Mouse (Mus musculus): ENCODE data around the gene Nrm. TPM values are rescaled to one million over a fixed set of nuclear protein-coding genes. Genes with fewer than 3 reads are reported as not detected.

Nrm gene
- polyA plus RNA-seq, 1 experiment from 2014 or later, result 47.7 TPM

DNA sequence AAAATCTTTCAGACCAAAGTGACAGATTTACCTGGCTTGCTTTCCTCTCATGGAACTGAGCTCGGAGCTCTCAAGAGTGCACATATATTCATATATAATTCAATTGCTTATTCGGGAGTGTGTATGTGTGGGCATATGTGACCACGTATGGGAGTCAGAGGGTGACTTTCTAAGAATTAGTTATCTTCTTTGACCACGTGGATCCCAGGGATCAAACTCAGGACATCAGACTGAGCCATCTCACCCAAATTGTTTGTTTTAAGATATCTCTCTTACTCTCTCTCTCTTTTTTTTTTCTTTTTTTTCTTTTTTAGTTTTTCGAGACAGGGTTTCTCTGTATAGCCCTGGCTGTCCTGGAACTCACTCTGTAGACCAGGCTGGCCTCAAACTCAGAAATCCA is 41.0 kb upstream of the Nrm start:
- WGBS, result 75% methylated on average over 5 of the region's 5 CpGs
- DNase-seq (ENCODE audit: low spot score) (no peak), ATAC-seq (ENCODE audit: low read depth) (no peak)
- Histone ChIP-seq H3K9me3 (ENCODE audit: control insufficient read depth, low read length) (no peaks in the 10 kb centered on the region), H3K4me2 (ENCODE audit: low read depth, low read length) (no peak overlapping the region), H3K27me3 (replicated peaks; ENCODE audit: control insufficient read depth, insufficient read depth, low read length) (no peaks in the 10 kb centered on the region), H3K36me3 (ENCODE audit: control insufficient read depth, insufficient read depth, low read length) (no peaks in the 10 kb centered on the region), H3K4me1 (ENCODE audit: control insufficient read depth, insufficient read depth, low read length) (peaks cover 27% of the 10 kb centered on the region), H3K4me3 (ENCODE audit: low read depth, low read length) (no peak overlapping the region), H3K27ac (replicated peaks; ENCODE audit: low read depth, low read length) (no peak overlapping the region), H3K9ac (ENCODE audit: low read depth, low read length) (no peak overlapping the region)

DNA sequence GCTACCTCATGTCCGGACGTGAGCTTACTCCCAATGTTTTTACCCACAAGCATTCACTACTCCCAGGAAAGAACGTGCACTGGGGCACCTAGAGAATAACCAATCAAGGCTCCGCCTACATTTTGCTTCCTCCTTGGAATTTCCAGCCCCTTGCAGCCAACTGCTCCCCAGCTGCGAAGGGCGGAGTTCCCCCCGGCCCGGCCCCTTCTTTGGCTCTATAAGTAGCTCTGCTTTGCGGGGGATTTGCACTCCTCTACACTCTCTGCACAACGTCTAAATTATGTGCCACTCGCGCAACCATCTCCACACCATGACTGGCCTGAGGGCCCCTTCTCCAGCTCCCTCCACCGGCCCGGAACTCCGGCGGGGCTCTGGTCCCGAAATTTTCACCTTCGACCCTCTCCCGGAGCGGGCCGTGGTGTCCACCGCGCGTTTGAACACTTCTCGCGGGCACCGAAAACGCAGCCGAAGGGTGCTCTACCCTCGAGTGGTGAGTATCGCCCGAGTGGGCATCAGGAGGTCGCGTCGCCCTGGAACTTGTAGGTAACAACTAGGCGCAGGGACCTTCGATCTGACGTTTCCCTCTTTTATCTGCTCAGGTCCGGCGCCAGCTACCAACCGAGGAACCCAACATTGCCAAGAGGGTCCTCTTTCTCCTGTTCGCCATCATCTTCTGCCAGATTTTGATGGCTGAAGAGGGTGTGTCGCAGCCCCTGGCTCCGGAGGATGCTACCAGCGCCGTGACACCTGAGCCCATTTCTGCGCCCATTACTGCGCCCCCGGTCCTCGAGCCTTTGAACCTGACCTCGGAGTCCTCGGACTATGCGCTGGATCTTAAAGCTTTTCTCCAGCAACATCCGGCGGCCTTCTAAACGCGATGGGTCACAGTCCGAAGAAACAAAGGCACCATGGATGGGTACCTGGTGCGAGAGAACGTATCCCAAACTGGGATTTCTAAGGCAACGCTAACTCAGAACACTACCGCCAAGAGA is 39.4 kb upstream of the Nrm start, which contains the start of gene Ier3:
Gene Ier3 (plus strand): TSS at position 246 of the 992 bp plus-strand sequence.
- peaks cover 20% of the 10 kb centered on the region for H3K4me1 ChIP-seq (ENCODE audit: control insufficient read depth, insufficient read depth, low read length)
- peak within 1 kb of the TSS; percentile 78 for H3K9ac ChIP-seq (ENCODE audit: low read depth, low read length)
- peak; percentile 94 for DNase-seq (ENCODE audit: low spot score)
- ATAC-seq (ENCODE audit: low read depth), result peak; percentile 69
- H3K27ac ChIP-seq (replicated peaks; ENCODE audit: low read depth, low read length), result peak within 1 kb of the TSS; percentile 76
- peaks cover 8% of the 10 kb centered on the region for H3K36me3 ChIP-seq (ENCODE audit: control insufficient read depth, insufficient read depth, low read length)
- H3K4me3 ChIP-seq (ENCODE audit: low read depth, low read length), result peak within 1 kb of the TSS; percentile 70
- H3K27me3 ChIP-seq (replicated peaks; ENCODE audit: control insufficient read depth, insufficient read depth, low read length), result no peaks in the 10 kb centered on the region
- peak within 1 kb of the TSS; percentile 98 for H3K4me2 ChIP-seq (ENCODE audit: low read depth, low read length)
- no peaks in the 10 kb centered on the region for H3K9me3 ChIP-seq (ENCODE audit: control insufficient read depth, low read length)
- under 1% methylated on average over 60 of the region's 62 CpGs for WGBS

DNA sequence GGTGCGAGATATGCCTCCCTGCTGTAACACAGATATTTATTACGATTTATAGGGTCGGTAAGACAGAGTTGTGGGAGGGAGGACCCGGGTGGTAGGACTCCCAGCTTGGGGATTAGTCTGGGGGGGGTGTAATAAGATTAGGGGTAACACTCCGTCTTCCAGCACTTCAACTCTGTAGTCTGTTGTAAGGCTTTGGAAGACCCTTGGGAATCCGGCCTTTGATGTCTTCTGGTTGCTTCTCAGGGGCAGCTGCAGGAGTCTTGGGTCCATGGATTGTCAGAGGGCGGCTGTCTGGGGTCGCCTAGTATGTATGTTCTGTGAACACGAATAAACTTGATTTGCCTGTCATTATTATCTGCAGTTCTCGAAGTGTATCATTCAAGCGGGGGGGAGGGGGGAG is 38.6 kb upstream of the Nrm start:
- peak overlapping the region; percentile 78 for H3K9ac ChIP-seq (ENCODE audit: low read depth, low read length)
- WGBS, result 1% methylated on average over 11 of the region's 11 CpGs
- ATAC-seq (ENCODE audit: low read depth), result peak; percentile 9; the same call in 1 of the 2 replicates
- peaks cover 12% of the 10 kb centered on the region for H3K4me1 ChIP-seq (ENCODE audit: control insufficient read depth, insufficient read depth, low read length)
- no peaks in the 10 kb centered on the region for H3K27me3 ChIP-seq (replicated peaks; ENCODE audit: control insufficient read depth, insufficient read depth, low read length)
- H3K4me2 ChIP-seq (ENCODE audit: low read depth, low read length), result peak overlapping the region; percentile 98
- peaks cover 16% of the 10 kb centered on the region for H3K36me3 ChIP-seq (ENCODE audit: control insufficient read depth, insufficient read depth, low read length)
- H3K27ac ChIP-seq (replicated peaks; ENCODE audit: low read depth, low read length), result peak overlapping the region; percentile 30; the same call in 1 of the 2 replicates
- peak overlapping the region; percentile 70 for H3K4me3 ChIP-seq (ENCODE audit: low read depth, low read length)
- DNase-seq (ENCODE audit: low spot score), result no peak
- H3K9me3 ChIP-seq (ENCODE audit: control insufficient read depth, low read length), result no peaks in the 10 kb centered on the region

DNA sequence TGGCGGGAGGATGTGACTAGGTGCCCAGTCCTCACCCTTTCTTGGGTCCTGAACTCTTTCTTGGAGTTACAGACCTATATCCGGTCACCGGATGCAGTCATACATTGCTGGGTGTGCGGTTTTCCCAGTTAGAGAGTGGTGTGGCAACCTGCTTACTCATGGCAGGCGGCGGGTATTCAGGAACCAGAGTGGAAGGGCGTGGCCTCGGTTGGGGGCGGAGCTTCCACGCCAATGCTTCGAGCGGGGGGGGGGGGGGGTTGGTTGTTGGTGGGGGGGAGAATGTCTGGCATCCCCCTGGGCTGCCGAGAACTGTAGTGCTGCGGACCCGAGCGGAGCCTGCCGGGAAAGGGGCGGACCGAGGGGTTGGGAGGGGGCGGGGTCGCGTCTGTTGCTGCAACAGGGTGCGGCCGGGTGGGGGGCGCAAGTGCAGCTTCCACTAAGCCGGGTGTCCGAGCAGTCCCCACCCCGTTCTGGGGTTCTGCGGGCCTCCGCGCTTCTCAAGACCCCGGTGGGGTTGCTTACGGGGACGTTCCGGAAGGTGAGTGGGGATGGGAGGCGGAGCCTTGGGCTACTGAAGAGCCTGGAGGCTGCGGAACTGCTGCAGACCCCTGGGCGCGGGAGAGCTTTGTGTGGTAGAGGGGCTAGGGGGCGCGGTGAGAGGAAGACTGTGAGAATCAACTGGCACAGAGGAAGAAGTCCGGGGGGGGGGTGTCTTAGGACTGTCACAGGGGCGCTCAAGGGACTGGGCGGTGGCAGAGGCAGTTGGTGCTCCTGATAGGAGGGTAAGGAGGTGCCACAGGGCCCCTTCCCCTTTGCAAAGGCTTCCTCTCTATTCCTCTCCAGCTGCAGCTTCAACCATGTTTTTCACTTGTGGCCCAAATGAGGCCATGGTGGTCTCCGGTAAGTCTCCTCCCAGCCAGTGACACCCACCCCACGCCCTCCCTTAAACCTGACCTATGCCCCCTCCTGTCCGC is 37.9 kb upstream of the Nrm start, which contains the start of gene Flot1:
Gene Flot1 (plus strand): TSS at position 267 of the 974 bp plus-strand sequence.
- Histone ChIP-seq H3K4me2 (ENCODE audit: low read depth, low read length) (peak within 1 kb of the TSS; percentile 98), H3K9ac (ENCODE audit: low read depth, low read length) (peak within 1 kb of the TSS; percentile 78), H3K9me3 (ENCODE audit: control insufficient read depth, low read length) (no peaks in the 10 kb centered on the region), H3K4me3 (ENCODE audit: low read depth, low read length) (peak within 1 kb of the TSS; percentile 70), H3K27ac (replicated peaks; ENCODE audit: low read depth, low read length) (peak within 1 kb of the TSS; percentile 79), H3K4me1 (ENCODE audit: control insufficient read depth, insufficient read depth, low read length) (peaks cover 10% of the 10 kb centered on the region), H3K36me3 (ENCODE audit: control insufficient read depth, insufficient read depth, low read length) (peaks cover 19% of the 10 kb centered on the region), H3K27me3 (replicated peaks; ENCODE audit: control insufficient read depth, insufficient read depth, low read length) (no peaks in the 10 kb centered on the region)
- ATAC-seq (ENCODE audit: low read depth), result peak; percentile 89
- DNase-seq (ENCODE audit: low spot score), result peak; percentile 94
- WGBS, result 1% methylated on average over 27 of the region's 47 CpGs

DNA sequence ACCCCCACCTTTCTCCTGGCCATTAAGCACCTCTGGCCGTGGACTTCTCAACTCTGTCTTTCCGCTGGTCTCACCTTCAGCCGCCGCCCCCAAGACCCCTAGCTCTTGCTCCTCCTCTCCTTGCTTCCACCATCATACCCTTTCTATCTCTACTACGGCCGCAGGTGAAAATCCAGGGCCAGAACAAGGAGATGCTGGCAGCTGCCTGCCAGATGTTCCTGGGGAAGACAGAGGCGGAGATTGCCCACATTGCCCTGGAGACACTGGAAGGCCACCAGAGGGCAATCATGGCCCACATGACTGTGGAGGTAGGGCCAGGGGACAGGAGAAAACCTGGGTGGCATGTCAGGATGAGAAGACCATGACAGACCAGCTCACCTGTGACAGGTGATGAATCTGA is 36.7 kb upstream of the Nrm start:
- Histone ChIP-seq H3K4me1 (ENCODE audit: control insufficient read depth, insufficient read depth, low read length) (peaks cover 10% of the 10 kb centered on the region), H3K9me3 (ENCODE audit: control insufficient read depth, low read length) (no peaks in the 10 kb centered on the region), H3K36me3 (ENCODE audit: control insufficient read depth, insufficient read depth, low read length) (peaks cover 19% of the 10 kb centered on the region), H3K27me3 (replicated peaks; ENCODE audit: control insufficient read depth, insufficient read depth, low read length) (no peaks in the 10 kb centered on the region), H3K4me3 (ENCODE audit: low read depth, low read length) (peak overlapping the region; percentile 70; the same call in 1 of the 2 replicates), H3K9ac (ENCODE audit: low read depth, low read length) (no peak overlapping the region), H3K4me2 (ENCODE audit: low read depth, low read length) (peak overlapping the region; percentile 98), H3K27ac (replicated peaks; ENCODE audit: low read depth, low read length) (no peak overlapping the region)
- DNase-seq (ENCODE audit: low spot score), result no peak
- ATAC-seq (ENCODE audit: low read depth), result no peak
- 52% methylated on average over 7 of the region's 7 CpGs for WGBS

DNA sequence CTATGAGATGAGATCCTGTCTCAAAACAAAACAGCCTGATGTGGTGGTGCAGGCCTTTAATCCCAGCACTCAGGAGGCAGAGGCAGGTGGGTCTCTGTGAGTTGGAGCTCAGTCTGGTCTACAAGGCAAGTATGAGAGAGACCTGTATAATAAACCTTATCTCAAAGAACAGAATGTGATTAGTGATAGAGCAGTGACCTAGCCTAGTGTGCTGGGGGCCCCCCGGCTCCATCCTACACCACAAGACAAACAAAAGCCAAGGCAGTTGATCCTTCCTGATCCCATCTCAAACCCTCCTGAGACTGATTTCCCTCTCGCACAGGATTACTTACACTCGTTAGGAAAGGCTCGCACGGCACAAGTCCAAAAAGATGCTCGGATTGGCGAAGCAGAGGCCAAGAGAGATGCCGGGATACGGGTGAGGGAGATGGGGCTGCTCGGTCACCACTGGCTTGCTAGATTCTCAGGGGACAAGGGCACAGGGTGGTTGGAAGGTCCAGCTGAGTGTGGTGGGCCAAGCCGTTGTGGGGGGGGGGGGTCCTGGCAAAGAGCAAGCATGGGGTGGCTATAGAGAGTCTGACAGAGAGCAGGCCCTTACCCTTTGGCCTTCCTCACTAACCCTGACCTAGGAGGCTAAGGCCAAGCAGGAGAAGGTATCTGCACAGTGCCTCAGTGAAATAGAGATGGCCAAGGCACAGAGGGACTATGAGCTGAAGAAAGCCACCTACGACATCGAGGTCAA is 35.8 kb upstream of the Nrm start:
- WGBS, result 89% methylated on average over 13 of the region's 13 CpGs
- DNase-seq (ENCODE audit: low spot score) (no peak), ATAC-seq (ENCODE audit: low read depth) (no peak)
- no peak overlapping the region for H3K4me3 ChIP-seq (ENCODE audit: low read depth, low read length)
- H3K4me1 ChIP-seq (ENCODE audit: control insufficient read depth, insufficient read depth, low read length), result peaks cover 10% of the 10 kb centered on the region
- H3K9ac ChIP-seq (ENCODE audit: low read depth, low read length), result no peak overlapping the region
- no peaks in the 10 kb centered on the region for H3K9me3 ChIP-seq (ENCODE audit: control insufficient read depth, low read length)
- no peaks in the 10 kb centered on the region for H3K27me3 ChIP-seq (replicated peaks; ENCODE audit: control insufficient read depth, insufficient read depth, low read length)
- no peak overlapping the region for H3K27ac ChIP-seq (replicated peaks; ENCODE audit: low read depth, low read length)
- H3K4me2 ChIP-seq (ENCODE audit: low read depth, low read length), result no peak overlapping the region
- peaks cover 19% of the 10 kb centered on the region for H3K36me3 ChIP-seq (ENCODE audit: control insufficient read depth, insufficient read depth, low read length)

DNA sequence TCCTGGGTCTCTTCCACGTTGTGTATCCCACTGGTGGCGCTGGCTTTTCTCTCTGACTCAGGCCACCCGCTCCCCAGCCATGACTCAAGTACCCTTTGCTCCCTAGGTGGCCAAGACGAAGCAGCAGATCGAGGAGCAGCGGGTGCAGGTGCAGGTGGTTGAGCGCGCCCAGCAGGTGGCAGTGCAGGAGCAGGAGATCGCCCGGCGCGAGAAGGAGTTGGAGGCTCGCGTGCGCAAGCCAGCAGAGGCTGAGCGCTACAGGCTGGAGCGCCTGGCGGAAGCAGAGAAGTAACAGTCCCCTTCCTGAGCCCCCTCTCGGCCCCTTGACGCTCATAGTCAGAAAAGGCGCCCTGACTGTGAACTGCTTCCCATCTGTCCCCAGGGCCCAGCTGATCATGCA is 31.4 kb upstream of the Nrm start:
- 3% methylated on average over 21 of the region's 21 CpGs for WGBS
- Histone ChIP-seq H3K4me3 (ENCODE audit: low read depth, low read length) (no peak overlapping the region; the same call in 1 of the 2 replicates), H3K9me3 (ENCODE audit: control insufficient read depth, low read length) (no peaks in the 10 kb centered on the region), H3K4me1 (ENCODE audit: control insufficient read depth, insufficient read depth, low read length) (peaks cover 2% of the 10 kb centered on the region; the same call in 1 of the 2 replicates), H3K27me3 (replicated peaks; ENCODE audit: control insufficient read depth, insufficient read depth, low read length) (no peaks in the 10 kb centered on the region), H3K4me2 (ENCODE audit: low read depth, low read length) (peak overlapping the region; percentile 40), H3K27ac (replicated peaks; ENCODE audit: low read depth, low read length) (no peak overlapping the region), H3K36me3 (ENCODE audit: control insufficient read depth, insufficient read depth, low read length) (peaks cover 52% of the 10 kb centered on the region), H3K9ac (ENCODE audit: low read depth, low read length) (peak overlapping the region; percentile 47; the same call in 1 of the 2 replicates)
- ATAC-seq (ENCODE audit: low read depth) (peak; percentile 75), DNase-seq (ENCODE audit: low spot score) (peak; percentile 92)
